Mouse (Mus musculus): ENCODE data around the gene Gdf10. TPM values are rescaled to one million over a fixed set of nuclear protein-coding genes. Genes with fewer than 3 reads are reported as not detected.

Gdf10 gene
- 1.2 and 1.7 TPM in 2 replicates for polyA plus RNA-seq (2012; ENCODE audit: insufficient read depth, insufficient read length, missing spikeins)

- Histone ChIP-seq H3K4me1 (ENCODE audit: control insufficient read depth, insufficient read depth, insufficient read length, low read length) (no peaks in the 10 kb centered on the region), H3K4me3 (ENCODE audit: insufficient read depth, low read depth, low read length) (peak within 1 kb of the TSS; percentile 46), H3K27ac (replicated peaks; ENCODE audit: low read depth, low read length) (no peak within 1 kb of the TSS)
These were observed at the start of gene Gdf10 for GRCm38 (mm10) chr14:33923168-33924070. TSS of gene Gdf10 (plus strand) at chr14:33923587.

GRCm38 (mm10) chr14:33878826-33879225 lies 44.6 kb upstream of the Gdf10 start:
- Histone ChIP-seq H3K27ac (replicated peaks; ENCODE audit: low read depth, low read length) (no peak overlapping the region), H3K4me1 (ENCODE audit: control insufficient read depth, insufficient read depth, insufficient read length, low read length) (no peaks in the 10 kb centered on the region)

GRCm38 (mm10) chr14:33880236-33880635 lies 43.2 kb upstream of the Gdf10 start:
- no peak overlapping the region for H3K27ac ChIP-seq (replicated peaks; ENCODE audit: low read depth, low read length)
- H3K4me1 ChIP-seq (ENCODE audit: control insufficient read depth, insufficient read depth, insufficient read length, low read length): no peaks in the 10 kb centered on the region
- H3K4me3 ChIP-seq (ENCODE audit: insufficient read depth, low read depth, low read length): no peak overlapping the region

More at GRCm38 (mm10) chr14:33878826-33879225, 44.6 kb upstream of the Gdf10 start:
- H3K4me3 ChIP-seq (ENCODE audit: insufficient read depth, low read depth, low read length): no peak overlapping the region

GRCm38 (mm10) chr14:33881471-33881870 lies 41.9 kb upstream of the Gdf10 start:
- Histone ChIP-seq H3K27ac (replicated peaks; ENCODE audit: low read depth, low read length) (no peak overlapping the region), H3K4me1 (ENCODE audit: control insufficient read depth, insufficient read depth, insufficient read length, low read length) (no peaks in the 10 kb centered on the region), H3K4me3 (ENCODE audit: insufficient read depth, low read depth, low read length) (no peak overlapping the region)

- no peak overlapping the region for H3K27ac ChIP-seq (replicated peaks; ENCODE audit: low read depth, low read length)
- H3K4me1 ChIP-seq (ENCODE audit: control insufficient read depth, insufficient read depth, insufficient read length, low read length): no peaks in the 10 kb centered on the region
- no peak overlapping the region for H3K4me3 ChIP-seq (ENCODE audit: insufficient read depth, low read depth, low read length)
These were observed 40.3 kb upstream of the Gdf10 start for GRCm38 (mm10) chr14:33883046-33883445.

- no peak overlapping the region for H3K27ac ChIP-seq (replicated peaks; ENCODE audit: low read depth, low read length)
- no peaks in the 10 kb centered on the region for H3K4me1 ChIP-seq (ENCODE audit: control insufficient read depth, insufficient read depth, insufficient read length, low read length)
- no peak overlapping the region for H3K4me3 ChIP-seq (ENCODE audit: insufficient read depth, low read depth, low read length)
These were observed 37.9 kb upstream of the Gdf10 start for GRCm38 (mm10) chr14:33885466-33885865.

- Histone ChIP-seq H3K4me3 (ENCODE audit: insufficient read depth, low read depth, low read length) (no peak overlapping the region), H3K4me1 (ENCODE audit: control insufficient read depth, insufficient read depth, insufficient read length, low read length) (no peaks in the 10 kb centered on the region), H3K27ac (replicated peaks; ENCODE audit: low read depth, low read length) (no peak overlapping the region)
These were observed 34.9 kb upstream of the Gdf10 start for GRCm38 (mm10) chr14:33888387-33889035.

- H3K4me1 ChIP-seq (ENCODE audit: control insufficient read depth, insufficient read depth, insufficient read length, low read length): no peaks in the 10 kb centered on the region
- H3K27ac ChIP-seq (replicated peaks; ENCODE audit: low read depth, low read length): no peak overlapping the region
- no peak overlapping the region for H3K4me3 ChIP-seq (ENCODE audit: insufficient read depth, low read depth, low read length)
These were observed 33.4 kb upstream of the Gdf10 start for GRCm38 (mm10) chr14:33889971-33890370.

GRCm38 (mm10) chr14:33891507-33891906 lies 31.9 kb upstream of the Gdf10 start:
- no peaks in the 10 kb centered on the region for H3K4me1 ChIP-seq (ENCODE audit: control insufficient read depth, insufficient read depth, insufficient read length, low read length)
- no peak overlapping the region for H3K27ac ChIP-seq (replicated peaks; ENCODE audit: low read depth, low read length)
- H3K4me3 ChIP-seq (ENCODE audit: insufficient read depth, low read depth, low read length): no peak overlapping the region

GRCm38 (mm10) chr14:33895777-33896176 lies 27.6 kb upstream of the Gdf10 start:
- H3K4me1 ChIP-seq (ENCODE audit: control insufficient read depth, insufficient read depth, insufficient read length, low read length): no peaks in the 10 kb centered on the region
- H3K4me3 ChIP-seq (ENCODE audit: insufficient read depth, low read depth, low read length): no peak overlapping the region
- no peak overlapping the region for H3K27ac ChIP-seq (replicated peaks; ENCODE audit: low read depth, low read length)

GRCm38 (mm10) chr14:33896628-33897300 lies 26.6 kb upstream of the Gdf10 start:
- H3K27ac ChIP-seq (replicated peaks; ENCODE audit: low read depth, low read length): no peak overlapping the region

GRCm38 (mm10) chr14:33902783-33903182 lies 20.6 kb upstream of the Gdf10 start:
- H3K4me3 ChIP-seq (ENCODE audit: insufficient read depth, low read depth, low read length): no peak overlapping the region
- no peak overlapping the region for H3K27ac ChIP-seq (replicated peaks; ENCODE audit: low read depth, low read length)
- no peaks in the 10 kb centered on the region for H3K4me1 ChIP-seq (ENCODE audit: control insufficient read depth, insufficient read depth, insufficient read length, low read length)

More at GRCm38 (mm10) chr14:33896628-33897300, 26.6 kb upstream of the Gdf10 start:
- H3K4me1 ChIP-seq (ENCODE audit: control insufficient read depth, insufficient read depth, insufficient read length, low read length): no peaks in the 10 kb centered on the region
- no peak overlapping the region for H3K4me3 ChIP-seq (ENCODE audit: insufficient read depth, low read depth, low read length)

GRCm38 (mm10) chr14:33903199-33903598 lies 20.2 kb upstream of the Gdf10 start:
- Histone ChIP-seq H3K4me3 (ENCODE audit: insufficient read depth, low read depth, low read length) (no peak overlapping the region), H3K4me1 (ENCODE audit: control insufficient read depth, insufficient read depth, insufficient read length, low read length) (no peaks in the 10 kb centered on the region), H3K27ac (replicated peaks; ENCODE audit: low read depth, low read length) (no peak overlapping the region)

GRCm38 (mm10) chr14:33904851-33905250 lies 18.5 kb upstream of the Gdf10 start:
- Histone ChIP-seq H3K4me1 (ENCODE audit: control insufficient read depth, insufficient read depth, insufficient read length, low read length) (no peaks in the 10 kb centered on the region), H3K27ac (replicated peaks; ENCODE audit: low read depth, low read length) (no peak overlapping the region), H3K4me3 (ENCODE audit: insufficient read depth, low read depth, low read length) (no peak overlapping the region)

GRCm38 (mm10) chr14:33913727-33914126 lies 9.7 kb upstream of the Gdf10 start:
- Histone ChIP-seq H3K27ac (replicated peaks; ENCODE audit: low read depth, low read length) (no peak overlapping the region), H3K4me1 (ENCODE audit: control insufficient read depth, insufficient read depth, insufficient read length, low read length) (no peaks in the 10 kb centered on the region), H3K4me3 (ENCODE audit: insufficient read depth, low read depth, low read length) (no peak overlapping the region)

All from brown adipose tissue, adult 24 weeks (tissue).